Comparison of ENCODE assay signal across 1 mouse cellular context in genomic region chr19:42071221-42071620, GRCm38 (mm10).
TF ChIP-seq lines count a peak whose summit lies in the region.

No protein-coding gene starts in this region.

TF ChIP-seq in MEL, 35 proteins besides CTCF, POLR2A, EP300 and RAD21 (continued from another document):
- TF ChIP-seq ELF1 (IDR thresholded peaks at IDR 0.05; ENCODE audit: low read depth, low read length) (no peak), BHLHE40 (IDR thresholded peaks at IDR 0.05; ENCODE audit: borderline replicate concordance, low read depth, low read length) (no peak)
